Mouse (Mus musculus): ENCODE data around the gene Rcc1.
"Not testable (repeated sequence)": the region's sequence is repeated elsewhere in the genome, so short reads cannot be mapped to it uniquely, and the experiment has no call there.

The Rcc1 gene

GRCm38 (mm10) chr4:132311209-132311608, 42.2 kb downstream of the Rcc1 start:
- no peak for DNase-seq

- DNase-seq = peak; percentile 16 to 55
These were observed 43.4 kb downstream of the Rcc1 start for GRCm38 (mm10) chr4:132309849-132310472.

GRCm38 (mm10) chr4:132309140-132309848, 44.1 kb downstream of the Rcc1 start:
- DNase-seq = peak in 1 of 2 experiments; percentile 22

- peak; percentile 80 for DNase-seq
These were observed 44.8 kb downstream of the Rcc1 start for GRCm38 (mm10) chr4:132308437-132309139.

GRCm38 (mm10) chr4:132306004-132306403, 47.4 kb downstream of the Rcc1 start:
- no peak for DNase-seq

- no peak for DNase-seq
These were observed 48.1 kb downstream of the Rcc1 start for GRCm38 (mm10) chr4:132305276-132305675.

GRCm38 (mm10) chr4:132303484-132303883, 49.9 kb downstream of the Rcc1 start:
- not testable (repeated sequence) for DNase-seq

GRCm38 (mm10) chr4:132302939-132303479, 50.4 kb downstream of the Rcc1 start, which contains the start of gene Rab42:
Gene Rab42, minus strand, starts transcription at chr4:132303385.
- DNase-seq = peak; percentile 12 to 28

- DNase-seq = no peak
These were observed 51.2 kb downstream of the Rcc1 start for GRCm38 (mm10) chr4:132301965-132302938.

GRCm38 (mm10) chr4:132301486-132301885, 51.9 kb downstream of the Rcc1 start:
- no peak for DNase-seq

- DNase-seq = no peak
These were observed 53.6 kb downstream of the Rcc1 start for GRCm38 (mm10) chr4:132299849-132300248.

- no peak for DNase-seq
These were observed 57.6 kb downstream of the Rcc1 start for GRCm38 (mm10) chr4:132295696-132296390.

GRCm38 (mm10) chr4:132293682-132294240, 59.6 kb downstream of the Rcc1 start:
- no peak for DNase-seq

- no peak for DNase-seq
These were observed 60.4 kb downstream of the Rcc1 start for GRCm38 (mm10) chr4:132292988-132293387.

GRCm38 (mm10) chr4:132291624-132292335, 61.6 kb downstream of the Rcc1 start:
- no peak for DNase-seq

- no peak for DNase-seq
These were observed 62.3 kb downstream of the Rcc1 start for GRCm38 (mm10) chr4:132291056-132291455.

- DNase-seq = not testable (repeated sequence)
These were observed 64.6 kb downstream of the Rcc1 start for GRCm38 (mm10) chr4:132288840-132289239.

Measured in spleen, adult 18-20 months (tissue).